9 mouse cellular contexts compared by ENCODE assay signal in the genomic region with DNA sequence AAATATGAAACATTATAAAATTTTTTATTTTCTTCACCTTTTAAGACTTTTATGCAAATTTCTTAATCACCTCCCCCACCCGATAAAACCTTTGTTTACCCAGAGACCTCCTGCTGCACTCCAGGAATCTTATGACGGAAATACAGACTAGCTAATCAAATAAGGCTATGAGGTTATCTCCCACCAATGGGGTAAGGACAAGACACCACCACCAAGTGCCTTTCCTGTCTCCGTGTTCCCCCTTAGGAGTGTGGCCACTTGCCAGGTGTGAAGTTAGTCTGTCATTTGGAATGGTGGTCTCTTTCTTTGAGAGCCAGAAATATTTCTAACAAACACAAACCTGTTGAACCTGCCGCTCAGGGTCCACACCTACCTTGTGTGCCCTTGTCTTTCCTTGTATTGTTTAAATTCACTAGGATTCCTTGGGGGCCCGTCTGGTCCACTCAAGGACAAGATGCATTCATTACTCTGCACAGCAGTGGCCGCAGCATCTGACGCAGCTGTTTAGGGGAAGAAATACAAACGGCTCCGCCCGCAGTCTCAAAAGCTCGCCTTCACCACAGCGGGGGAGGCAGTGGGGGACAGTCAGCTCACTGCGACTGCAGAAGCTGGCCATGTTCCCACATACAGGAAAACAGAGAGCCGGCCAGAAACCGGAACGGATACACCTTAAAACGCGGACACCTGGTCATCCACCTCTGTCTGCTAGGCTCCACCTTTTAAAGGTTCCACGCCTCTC. TPM values are rescaled to one million over a fixed set of nuclear protein-coding genes. Genes with fewer than 3 reads are reported as not detected.
A peak's percentile ranks its signal among the peaks of the same experiment; 100 is the strongest.
DNase-seq lines count a peak whose midpoint lies in the region; ATAC-seq lines count a peak whose summit lies in the region.
"Had no signal": no experiment of that assay in that cellular context is flagged by ENCODE, and none has a peak within 500 bp of the region (broad histone marks: within the 10 kb centered on the region; RNA-seq: fewer than 3 reads in every experiment).

No protein-coding gene starts in this region.

- 0 out of 2 replicates have a peak overlapping the region, but pooled peaks have one; percentile 10 for H3K9ac ChIP-seq in embryonic facial prominence, embryonic 14.5 days (ENCODE audit: low read depth, low read length)
- 0 out of 2 replicates have a peak overlapping the region, but pooled peaks have one; percentile 22 for H3K9ac ChIP-seq in kidney, embryonic 16.5 days (replicated peaks; ENCODE audit: low read length)
- no peak overlapping the region for H3K9ac ChIP-seq in neural tube, embryonic 12.5 days

- peaks cover 8% of the 10 kb centered on the region; the same call in 1 of the 2 replicates for H3K4me1 ChIP-seq in embryonic facial prominence, embryonic 14.5 days (ENCODE audit: control insufficient read depth, insufficient read depth, low read length)
- peaks cover 41% of the 10 kb centered on the region for H3K4me1 ChIP-seq in kidney, embryonic 16.5 days (ENCODE audit: insufficient read depth, low read length)
- peaks cover 5% of the 10 kb centered on the region; the same call in 1 of the 2 replicates for H3K4me1 ChIP-seq in neural tube, embryonic 12.5 days

- H3K36me3 ChIP-seq in embryonic facial prominence, embryonic 14.5 days (ENCODE audit: control insufficient read depth, insufficient read depth, low read length): peaks cover 14% of the 10 kb centered on the region; the same call in 1 of the 2 replicates
- H3K36me3 ChIP-seq in kidney, embryonic 16.5 days (ENCODE audit: insufficient read depth, low read length): 0 out of 2 replicates have a peak, but pooled peaks cover 5% of the 10 kb centered on the region
- H3K36me3 ChIP-seq in neural tube, embryonic 12.5 days: no peaks in the 10 kb centered on the region

- H3K4me3 ChIP-seq in embryonic facial prominence, embryonic 14.5 days (ENCODE audit: low read depth, low read length): peak overlapping the region; percentile 26
- H3K4me3 ChIP-seq in kidney, embryonic 16.5 days (ENCODE audit: low read length): peak overlapping the region; percentile 42
- H3K4me3 ChIP-seq in neural tube, embryonic 12.5 days: peak overlapping the region; percentile 16

- no peaks in the 10 kb centered on the region for H3K9me3 ChIP-seq in embryonic facial prominence, embryonic 14.5 days (ENCODE audit: control insufficient read depth, low read length)
- H3K9me3 ChIP-seq in kidney, embryonic 16.5 days (ENCODE audit: low read length): no peaks in the 10 kb centered on the region
- no peaks in the 10 kb centered on the region for H3K9me3 ChIP-seq in neural tube, embryonic 12.5 days

- no peaks in the 10 kb centered on the region for H3K27me3 ChIP-seq in embryonic facial prominence, embryonic 14.5 days (replicated peaks; ENCODE audit: control insufficient read depth, insufficient read depth, low read length)
- H3K27me3 ChIP-seq in kidney, embryonic 16.5 days (ENCODE audit: insufficient read depth, low read length): no peaks in the 10 kb centered on the region
- H3K27me3 ChIP-seq in neural tube, embryonic 12.5 days (replicated peaks): no peaks in the 10 kb centered on the region

- WGBS in embryonic facial prominence, embryonic 14.5 days: 24% methylated on average over 19 of the region's 19 CpGs
- WGBS in kidney, embryonic 16.5 days: 25% methylated on average over 19 of the region's 19 CpGs
- WGBS in neural tube, embryonic 12.5 days: 27% methylated on average over 19 of the region's 19 CpGs

- DNase-seq in kidney, adult 18-20 months: peak; percentile 30
- DNase-seq in kidney, adult 8-10 months: no peak
- peak; percentile 65 for DNase-seq in embryonic facial prominence, embryonic 14.5 days (ENCODE audit: low spot score)
- no peak for DNase-seq in embryo, embryonic 10.5 days (ENCODE audit: low spot score)
- DNase-seq in right cerebral cortex, postnatal 25 days: no peak
- DNase-seq: cerebellum, adult 11-12 months had no signal

- ATAC-seq in embryonic facial prominence, embryonic 14.5 days (ENCODE audit: low read depth): peak; percentile 45
- ATAC-seq in kidney, embryonic 16.5 days (ENCODE audit: low FRiP score, low TSS enrichment): no peak
- no peak; the same call in 1 of the 2 replicates for ATAC-seq in neural tube, embryonic 12.5 days (ENCODE audit: low FRiP score, low read depth)
- ATAC-seq in activated CD4-positive, CD25-positive, alpha-beta regulatory T cell, adult 4 months: no peak

- H3K4me2 ChIP-seq in embryonic facial prominence, embryonic 14.5 days (ENCODE audit: low read depth, low read length): peak overlapping the region; percentile 47
- H3K4me2 ChIP-seq in kidney, embryonic 16.5 days (replicated peaks; ENCODE audit: low read depth, low read length): peak overlapping the region; percentile 50
- peak overlapping the region; percentile 51 for H3K4me2 ChIP-seq in neural tube, embryonic 12.5 days (replicated peaks)

- H3K27ac ChIP-seq in embryonic facial prominence, embryonic 14.5 days (replicated peaks; ENCODE audit: low read depth, low read length): no peak overlapping the region
- H3K27ac ChIP-seq in kidney, embryonic 16.5 days (ENCODE audit: low read length): no peak overlapping the region
- H3K27ac ChIP-seq in neural tube, embryonic 12.5 days: no peak overlapping the region

RNA-seq across cellular contexts. Expression of gene Acsl1, which starts 31.7 kb away (rescaled TPM):
- 30.0 and 33.9 TPM in 2 replicates for polyA plus RNA-seq in embryonic facial prominence, embryonic 14.5 days (2014; fragmentation: Nextera tagmentation; extraction: Ambion mirVana)
- polyA plus RNA-seq in kidney, embryonic 16.5 days (2015; fragmentation: Nextera tagmentation; extraction: Ambion mirVana): 20.6 and 21.3 TPM in 2 replicates
- 14.1 and 14.6 TPM in 2 replicates for polyA plus RNA-seq in neural tube, embryonic 12.5 days (2016; fragmentation: Nextera tagmentation; extraction: Ambion mirVana)
- polyA plus RNA-seq in activated CD4-positive, CD25-positive, alpha-beta regulatory T cell, adult 4 months (2017; shearing (Covaris generic)): 1 to 10 TPM; 8.1 to 9.7 TPM

RNA-seq across cellular contexts. Expression of gene Cenpu, which starts 49.3 kb away (rescaled TPM):
- 12.4 and 16.8 TPM in 2 replicates for polyA plus RNA-seq in embryonic facial prominence, embryonic 14.5 days (2014; fragmentation: Nextera tagmentation; extraction: Ambion mirVana)
- polyA plus RNA-seq in kidney, embryonic 16.5 days (2015; fragmentation: Nextera tagmentation; extraction: Ambion mirVana): 17.2 and 18.2 TPM in 2 replicates
- polyA plus RNA-seq in neural tube, embryonic 12.5 days (2016; fragmentation: Nextera tagmentation; extraction: Ambion mirVana): 12.8 and 15.8 TPM in 2 replicates
- polyA plus RNA-seq in activated CD4-positive, CD25-positive, alpha-beta regulatory T cell, adult 4 months (2017; shearing (Covaris generic)): 10 to 100 TPM; 11.2 to 12.4 TPM

Comparison
In these comparisons a context has a peak if more than half of its experiments do, and no peak if none do; other contexts are left out.
1. DNase-seq: peak in kidney, adult 18-20 months (single experiment) and embryonic facial prominence, embryonic 14.5 days (single experiment); none in kidney, adult 8-10 months (0 of 2), embryo, embryonic 10.5 days (single experiment) and right cerebral cortex, postnatal 25 days (single experiment).
2. Peak in every context shown above with its lines, with median percentiles within 50 percentile points of each other: H3K4me2 ChIP-seq and H3K4me3 ChIP-seq.